Mouse (Mus musculus) kidney, embryonic 15.5 days (tissue): ENCODE data around the gene Zfp36. TPM values are rescaled to one million over a fixed set of nuclear protein-coding genes. Genes with fewer than 3 reads are reported as not detected.

ENCODE experiments used
- ATAC-seq: fragments of 200-750 bp; cut with Nextera tagmentation; replicated peaks from 2 replicates; pipeline ENCODE4 v1.8.0; 2017; ENCODE audit warnings: moderate TSS enrichment; ENCODE audit not compliant: low FRiP score
- H3K27ac ChIP-seq: fragments of 300-500 bp; sonication (generic); 2 replicates; pipeline ENCODE4 v1.5.1; 2015; ENCODE audit warnings: mild to moderate bottlenecking, inconsistent platforms
- H3K27me3 ChIP-seq: fragments of 300-500 bp; sonication (generic); 2 replicates; pipeline ENCODE4 v1.6.1; 2015; ENCODE audit warnings: inconsistent platforms
- H3K36me3 ChIP-seq: fragments of 300-500 bp; sonication (generic); 2 replicates; pipeline ENCODE4 v1.6.1; 2015; ENCODE audit warnings: inconsistent platforms
- H3K4me1 ChIP-seq: fragments of 300-500 bp; sonication (generic); 2 replicates; pipeline ENCODE4 v1.6.1; 2015; ENCODE audit warnings: inconsistent platforms
- H3K4me2 ChIP-seq: fragments of 300-500 bp; sonication (generic); 2 replicates; pipeline ENCODE4 v1.6.1; 2015; ENCODE audit warnings: moderate library complexity, mild to moderate bottlenecking, inconsistent platforms
- H3K4me3 ChIP-seq: fragments of 300-500 bp; sonication (generic); replicated peaks from 2 replicates; pipeline ENCODE4 v1.5.1; 2015; ENCODE audit warnings: mild to moderate bottlenecking, inconsistent platforms
- H3K9ac ChIP-seq: fragments of 300-500 bp; sonication (generic); 2 replicates; pipeline ENCODE4 v1.6.1; 2015; ENCODE audit warnings: mild to moderate bottlenecking, inconsistent platforms
- H3K9me3 ChIP-seq: fragments of 300-500 bp; sonication (generic); replicated peaks from 2 replicates; pipeline ENCODE4 v1.6.1; 2016; ENCODE audit warnings: inconsistent platforms
- WGBS: fragments of 180-500 bp; shearing (Covaris S2); methylation state at CpG from one replicate; pipeline ENCODE4 v1.1.7; 2015; ENCODE audit warnings: mixed read lengths; 5-methylcytosine and 5-hydroxymethylcytosine counted together
- polyA plus RNA-seq: library from polyadenylated mRNA; unstranded; fragments of >200 nt; fragmentation: Nextera tagmentation; extraction: Ambion mirVana; gene quantifications from 2 replicates; pipeline ENCODE4 v1.2.1, GENCODE M21; 2015

The Zfp36 gene
- polyA plus RNA-seq, 1 experiment from 2014 or later, result 16.2 TPM

- Histone ChIP-seq H3K27ac (peak overlapping the region; percentile 100), H3K9ac (no peak overlapping the region), H3K36me3 (peaks cover 16% of the 10 kb centered on the region), H3K4me1 (peaks cover 74% of the 10 kb centered on the region), H3K4me3 (no peak overlapping the region), H3K9me3 (no peaks in the 10 kb centered on the region), H3K4me2 (no peak overlapping the region), H3K27me3 (no peaks in the 10 kb centered on the region)
- ATAC-seq, result no peak
- WGBS, result 76% methylated on average over 7 of the region's 7 CpGs
These were observed 6.1 kb downstream of the Zfp36 start for GRCm38 (mm10) chr7:28373891-28374495.

GRCm38 (mm10) chr7:28373131-28373581 lies 6.9 kb downstream of the Zfp36 start:
- Histone ChIP-seq H3K36me3 (peaks cover 25% of the 10 kb centered on the region), H3K4me1 (peaks cover 74% of the 10 kb centered on the region), H3K27ac (peak overlapping the region; percentile 97), H3K4me2 (peak overlapping the region; percentile 73), H3K9ac (peak overlapping the region; percentile 34; the same call in 1 of the 2 replicates), H3K9me3 (no peaks in the 10 kb centered on the region), H3K27me3 (no peaks in the 10 kb centered on the region), H3K4me3 (peak overlapping the region; percentile 88)
- WGBS, result 0% methylated on average over 9 of the region's 9 CpGs
- peak; percentile 7 for ATAC-seq

GRCm38 (mm10) chr7:28372251-28373108 lies 7.6 kb downstream of the Zfp36 start, which contains the start of gene Plekhg2:
Plekhg2 (minus strand) TSS chr7:28372599.
- under 1% methylated on average over 58 of the region's 66 CpGs for WGBS
- peak within 1 kb of the TSS; percentile 97 for H3K27ac ChIP-seq
- no peaks in the 10 kb centered on the region for H3K27me3 ChIP-seq
- peak within 1 kb of the TSS; percentile 98 for H3K9ac ChIP-seq
- no peaks in the 10 kb centered on the region for H3K9me3 ChIP-seq
- peaks cover 28% of the 10 kb centered on the region for H3K36me3 ChIP-seq
- peak; percentile 91 for ATAC-seq
- peak within 1 kb of the TSS; percentile 88 for H3K4me3 ChIP-seq
- peak within 1 kb of the TSS; percentile 73 for H3K4me2 ChIP-seq
- peaks cover 68% of the 10 kb centered on the region for H3K4me1 ChIP-seq

GRCm38 (mm10) chr7:28371514-28371989 lies 8.5 kb downstream of the Zfp36 start:
- whole genome bisulfite sequencing, result under 1% methylated on average over 41 of the region's 43 CpGs
- H3K9ac ChIP-seq, result peak overlapping the region; percentile 98
- H3K9me3 ChIP-seq, result no peaks in the 10 kb centered on the region
- ATAC-seq, result 0 out of 2 replicates have a peak, but pooled peaks have one; percentile 2
- H3K4me2 ChIP-seq, result peak overlapping the region; percentile 73
- H3K27ac ChIP-seq, result peak overlapping the region; percentile 97
- peaks cover 38% of the 10 kb centered on the region for H3K36me3 ChIP-seq
- peak overlapping the region; percentile 88 for H3K4me3 ChIP-seq
- no peaks in the 10 kb centered on the region for H3K27me3 ChIP-seq
- peaks cover 60% of the 10 kb centered on the region for H3K4me1 ChIP-seq

- WGBS, result 4% methylated on average over 11 of the region's 11 CpGs
- no peak for ATAC-seq
- Histone ChIP-seq H3K36me3 (peaks cover 43% of the 10 kb centered on the region), H3K9ac (peak overlapping the region; percentile 98), H3K9me3 (no peaks in the 10 kb centered on the region), H3K4me1 (peaks cover 55% of the 10 kb centered on the region), H3K27ac (peak overlapping the region; percentile 97), H3K4me3 (peak overlapping the region; percentile 88), H3K27me3 (no peaks in the 10 kb centered on the region), H3K4me2 (peak overlapping the region; percentile 73)
These were observed 9.0 kb downstream of the Zfp36 start for GRCm38 (mm10) chr7:28370977-28371513.

GRCm38 (mm10) chr7:28370051-28370450 lies 10.0 kb downstream of the Zfp36 start:
- ATAC-seq, result no peak
- no peaks in the 10 kb centered on the region for H3K27me3 ChIP-seq
- peaks cover 47% of the 10 kb centered on the region for H3K4me1 ChIP-seq
- H3K4me2 ChIP-seq, result peak overlapping the region; percentile 73
- peaks cover 53% of the 10 kb centered on the region for H3K36me3 ChIP-seq
- WGBS, result 91% methylated on average over 14 of the region's 14 CpGs
- H3K9ac ChIP-seq, result peak overlapping the region; percentile 98
- no peak overlapping the region for H3K27ac ChIP-seq
- H3K4me3 ChIP-seq, result peak overlapping the region; percentile 88
- no peaks in the 10 kb centered on the region for H3K9me3 ChIP-seq

GRCm38 (mm10) chr7:28368276-28368920 lies 11.7 kb downstream of the Zfp36 start:
- Histone ChIP-seq H3K4me3 (no peak overlapping the region), H3K9ac (no peak overlapping the region), H3K27me3 (no peaks in the 10 kb centered on the region), H3K27ac (no peak overlapping the region), H3K9me3 (no peaks in the 10 kb centered on the region), H3K4me2 (peak overlapping the region; percentile 73; the same call in 1 of the 2 replicates), H3K4me1 (peaks cover 32% of the 10 kb centered on the region), H3K36me3 (peaks cover 69% of the 10 kb centered on the region)
- 93% methylated on average over 16 of the region's 16 CpGs for WGBS
- ATAC-seq, result no peak

- Histone ChIP-seq H3K27ac (no peak overlapping the region), H3K4me2 (no peak overlapping the region), H3K27me3 (no peaks in the 10 kb centered on the region), H3K4me3 (no peak overlapping the region), H3K9me3 (no peaks in the 10 kb centered on the region), H3K4me1 (peaks cover 32% of the 10 kb centered on the region), H3K36me3 (peaks cover 75% of the 10 kb centered on the region), H3K9ac (no peak overlapping the region)
- ATAC-seq, result no peak
- 84% methylated on average over 16 of the region's 16 CpGs for WGBS
These were observed 12.3 kb downstream of the Zfp36 start for GRCm38 (mm10) chr7:28367663-28368275.

GRCm38 (mm10) chr7:28362441-28363060 lies 17.5 kb downstream of the Zfp36 start:
- Histone ChIP-seq H3K4me3 (no peak overlapping the region), H3K4me2 (no peak overlapping the region), H3K27me3 (no peaks in the 10 kb centered on the region), H3K36me3 (peaks cover 92% of the 10 kb centered on the region), H3K27ac (no peak overlapping the region), H3K4me1 (peaks cover 17% of the 10 kb centered on the region), H3K9me3 (no peaks in the 10 kb centered on the region), H3K9ac (no peak overlapping the region)
- no peak for ATAC-seq
- 81% methylated on average over 16 of the region's 16 CpGs for WGBS

- Histone ChIP-seq H3K9me3 (no peaks in the 10 kb centered on the region), H3K9ac (no peak overlapping the region), H3K27ac (no peak overlapping the region), H3K4me1 (peaks cover 25% of the 10 kb centered on the region), H3K4me2 (no peak overlapping the region), H3K4me3 (no peak overlapping the region), H3K27me3 (no peaks in the 10 kb centered on the region), H3K36me3 (peaks cover 84% of the 10 kb centered on the region)
- WGBS, result 95% methylated on average over 20 of the region's 20 CpGs
- no peak for ATAC-seq
These were observed 18.3 kb downstream of the Zfp36 start for GRCm38 (mm10) chr7:28361647-28362341.
